Mouse (Mus musculus) hematopoietic stem cell, adult 5-6 weeks (primary cell): Measurements from ENCODE around the gene 5330417H12Rik. TPM values are rescaled to one million over a fixed set of nuclear protein-coding genes. Genes with fewer than 3 reads are reported as not detected.

Experiments
- ATAC-seq, 2 experiments: fragments of 125-278 bp in 1 of 2; replicated peaks in 1 of 2; 2 replicates each; pipeline ENCODE4 v1.8.0; 2016 to 2017; ENCODE audit warnings: inconsistent platforms in 2 of 2, mild to moderate bottlenecking in 2 of 2, moderate number of reproducible peaks in 2 of 2, low read depth in 1 of 2, moderate TSS enrichment in 1 of 2; ENCODE audit not compliant: low FRiP score in 2 of 2, poor library complexity in 2 of 2, severe bottlenecking in 2 of 2, insufficient read depth in 1 of 2, low TSS enrichment in 1 of 2
- total RNA-seq: library from RNA; stranded (forward); fragments of 172-1452, 232-1000 nt; gene quantifications from 2 replicates; pipeline ENCODE4 v1.2.3, GENCODE M21; 2017

The 5330417H12Rik gene
- not detected in 2 replicates for total RNA-seq

- ATAC-seq: no peak
Measured at GRCm38 (mm10) chr7:107625061-107625460, at the start of gene 5330417H12Rik. TSS of gene 5330417H12Rik (minus strand) at chr7:107625161.

DNA sequence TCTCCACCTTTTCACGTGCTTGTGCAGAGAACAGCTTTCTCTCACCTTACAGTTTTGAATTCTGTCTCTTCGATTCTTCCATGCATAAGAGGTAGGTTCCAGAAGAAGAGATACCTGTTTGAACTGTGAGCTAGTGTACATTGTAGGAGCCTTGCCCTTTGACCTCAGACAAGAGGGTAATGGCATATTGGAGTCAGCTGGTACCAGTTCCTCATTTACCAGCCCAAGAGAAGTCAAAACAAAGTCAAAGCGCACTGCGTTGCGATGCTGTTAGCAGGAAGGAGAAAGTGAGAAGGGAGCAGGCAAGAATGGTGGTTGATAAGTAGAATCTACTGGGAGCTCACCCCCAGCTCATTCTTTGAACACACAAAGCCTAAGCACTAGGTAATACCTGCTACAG lies 43.6 kb upstream of the 5330417H12Rik start:
- no peak for ATAC-seq

GRCm38 (mm10) chr7:107666262-107666902 lies 41.4 kb upstream of the 5330417H12Rik start:
- peak; percentile 41 to 54 for ATAC-seq

DNA sequence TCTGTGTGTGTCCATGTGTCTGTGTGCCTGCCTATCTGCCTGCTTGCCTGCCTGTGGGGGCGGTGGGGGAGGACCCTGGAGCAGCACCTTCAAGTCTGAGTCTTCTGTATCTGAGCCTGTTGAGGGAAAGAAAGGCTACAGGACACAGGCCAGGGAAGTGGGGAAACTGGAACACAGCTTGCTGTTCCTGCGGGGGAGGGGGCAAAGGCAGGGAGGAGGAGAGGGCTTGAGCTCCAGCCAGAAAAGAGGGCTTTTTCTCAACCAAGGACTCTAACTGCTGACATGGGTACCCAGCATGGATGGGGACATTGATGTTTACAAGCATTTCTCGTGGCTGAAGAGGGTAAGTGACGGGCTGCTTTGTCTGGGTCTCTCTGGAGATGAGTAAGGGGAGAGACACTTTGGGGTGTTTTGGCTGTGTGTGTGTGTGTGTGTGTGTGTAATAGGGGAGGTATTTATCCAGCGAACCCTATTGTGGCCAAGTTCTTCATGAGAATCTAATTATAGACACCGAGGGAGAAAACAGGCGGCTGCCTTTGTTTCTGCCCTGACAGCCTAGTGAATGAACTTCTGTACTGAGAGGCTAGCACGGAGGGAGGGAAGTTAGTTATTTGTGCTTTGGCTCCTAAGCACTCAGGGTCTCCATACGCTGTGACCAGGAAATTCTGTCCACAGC lies 40.8 kb upstream of the 5330417H12Rik start:
- ATAC-seq: no peak; a peak in 1 of 4 replicates

DNA sequence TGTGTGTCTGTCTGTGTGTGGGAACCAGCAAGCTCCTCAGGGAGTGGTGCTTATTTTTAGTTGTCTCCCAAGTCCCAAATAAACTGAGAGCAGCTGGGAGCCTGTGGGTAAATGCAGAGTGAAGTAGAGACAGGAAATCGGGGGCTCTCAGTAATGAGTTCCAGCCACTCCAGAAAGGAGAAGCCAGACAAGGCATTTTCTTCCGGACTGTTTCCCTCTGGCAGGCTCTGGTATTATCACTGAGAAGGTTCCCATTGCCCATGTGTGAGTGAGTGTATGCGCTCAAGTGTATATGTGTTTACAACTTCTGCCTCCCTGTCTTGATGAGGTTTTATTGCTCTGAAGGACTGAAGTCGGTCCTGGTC lies 40.2 kb upstream of the 5330417H12Rik start:
- ATAC-seq: 0 out of 4 replicates have a peak, but pooled peaks of 1 of the 2 experiments have one; percentile 5

- peak; percentile 23 to 40; a peak in 3 of 4 replicates for ATAC-seq
Measured at GRCm38 (mm10) chr7:107664063-107665056, 39.4 kb upstream of the 5330417H12Rik start.

- no peak for ATAC-seq
Measured at GRCm38 (mm10) chr7:107663621-107664020, 38.7 kb upstream of the 5330417H12Rik start.

GRCm38 (mm10) chr7:107661843-107662281 lies 36.9 kb upstream of the 5330417H12Rik start:
- no peak for ATAC-seq

GRCm38 (mm10) chr7:107661189-107661842 lies 36.4 kb upstream of the 5330417H12Rik start:
- ATAC-seq: peak; percentile 46 to 68; a peak in 2 of 4 replicates

DNA sequence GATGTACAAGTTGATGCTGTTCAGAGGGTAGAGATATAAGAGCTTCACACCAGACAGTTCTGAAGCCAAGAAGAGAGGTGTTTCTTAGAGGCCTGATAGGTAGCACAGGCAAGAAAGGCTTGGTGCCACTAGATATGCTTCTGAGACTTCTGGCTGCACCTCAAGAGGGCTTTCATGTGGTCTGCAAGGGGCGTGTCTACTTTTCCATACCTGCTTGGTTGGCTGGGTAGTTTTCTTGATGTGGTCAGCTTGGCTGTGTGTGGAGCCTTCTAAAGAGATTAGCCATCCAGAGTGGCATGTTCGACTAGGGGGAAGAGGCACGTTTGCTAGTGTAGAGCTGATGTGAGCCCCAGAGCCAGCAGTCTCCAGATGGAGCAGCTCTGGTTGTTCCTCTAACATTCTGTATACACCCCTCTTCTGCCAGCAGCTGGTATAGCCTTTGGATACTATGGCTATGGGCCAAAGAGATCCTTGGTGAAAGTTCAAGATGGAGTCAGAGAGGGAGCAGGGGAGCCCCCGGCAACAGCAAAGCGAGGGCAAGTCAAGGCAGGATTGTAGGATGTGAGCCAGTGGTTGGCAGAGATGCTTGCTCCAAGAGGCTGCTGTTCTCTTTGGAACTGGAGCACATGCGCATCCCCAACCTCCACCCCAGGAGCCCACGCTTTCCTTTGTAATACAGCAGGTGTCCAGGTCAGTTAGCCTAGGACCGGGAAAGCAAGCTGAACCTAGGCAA lies 34.4 kb upstream of the 5330417H12Rik start:
- no peak for ATAC-seq

DNA sequence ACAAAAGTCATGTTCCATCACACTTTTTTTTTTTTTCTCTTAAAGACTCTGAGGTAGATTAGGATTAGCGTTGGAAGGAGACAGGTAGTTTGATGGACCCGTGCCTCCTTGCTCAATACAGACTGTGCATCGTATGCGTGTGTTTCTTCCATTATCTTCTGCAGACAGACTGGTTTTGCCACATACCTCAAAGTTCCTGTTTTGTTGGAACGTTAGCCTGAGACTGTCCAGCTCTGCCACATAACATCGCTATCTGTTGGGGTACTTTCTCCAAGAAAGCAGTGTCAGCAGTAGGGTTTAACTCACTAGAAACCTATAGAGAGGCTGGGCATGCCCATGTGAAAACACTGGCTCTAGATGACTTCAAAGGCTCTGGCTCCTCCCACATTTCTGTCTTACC lies 31.5 kb upstream of the 5330417H12Rik start:
- peak; percentile 34 to 40; a peak in 1 of 4 replicates for ATAC-seq

- no peak for ATAC-seq
Measured at GRCm38 (mm10) chr7:107651821-107652220, 26.9 kb upstream of the 5330417H12Rik start.

- ATAC-seq: no peak
Measured at GRCm38 (mm10) chr7:107649990-107650389, 25.0 kb upstream of the 5330417H12Rik start.

GRCm38 (mm10) chr7:107648937-107649688 lies 24.2 kb upstream of the 5330417H12Rik start:
- peak in 1 of 2 experiments; percentile 14; a peak in 1 of 4 replicates for ATAC-seq

GRCm38 (mm10) chr7:107644987-107645386 lies 20.0 kb upstream of the 5330417H12Rik start:
- ATAC-seq: no peak
